Mouse (Mus musculus) hematopoietic stem cell, adult 5-6 weeks (primary cell): Measurements from ENCODE around the gene Myo1a. TPM values are rescaled to one million over a fixed set of nuclear protein-coding genes. Genes with fewer than 3 reads are reported as not detected.

Experiments
- total RNA-seq: library from RNA; stranded (forward); fragments of 172-1452, 232-1000 nt; gene quantifications from 2 replicates; pipeline ENCODE4 v1.2.3, GENCODE M21; 2017

Gene Myo1a
- total RNA-seq, 1 experiment from 2014 or later, result not detected

Other genes with a start within 250 kb of the Myo1a start
- gene Stac3, start 203.5 kb upstream of the Myo1a start, total RNA-seq, result 1.6 TPM in 1 of 2 replicates, not detected in the other
- gene Ndufa4l2, start 190.2 kb upstream of the Myo1a start, total RNA-seq, result not detected in 2 replicates
- 72.9 and 77.9 TPM in 2 replicates for gene Shmt2, start 182.7 kb upstream of the Myo1a start, total RNA-seq
- gene Nxph4, start 170.6 kb upstream of the Myo1a start, total RNA-seq, result 0.31 TPM in 1 of 2 replicates, not detected in the other
- gene Lrp1, start 84.0 kb upstream of the Myo1a start, total RNA-seq, result 1.2 and 8.6 TPM in 2 replicates
- 49.8 and 50.8 TPM in 2 replicates for gene Stat6, start 62.2 kb upstream of the Myo1a start, total RNA-seq
- 41.8 and 43.0 TPM in 2 replicates for gene Nemp1, start 38.3 kb upstream of the Myo1a start, total RNA-seq
- 17.9 and 26.7 TPM in 2 replicates for gene Nab2, start 36.6 kb upstream of the Myo1a start, total RNA-seq
- gene Tac2, start 19.3 kb downstream of the Myo1a start, total RNA-seq, result not detected in 2 replicates
- 5.5 and 6.8 TPM in 2 replicates for gene Zbtb39, start 34.4 kb downstream of the Myo1a start, total RNA-seq
- not detected in 2 replicates for gene Gpr182, start 46.6 kb downstream of the Myo1a start, total RNA-seq
- not detected in 2 replicates for gene Rdh1, start 54.6 kb downstream of the Myo1a start, total RNA-seq
- gene Rdh16f1, start 54.6 kb downstream of the Myo1a start, total RNA-seq, result not detected in 2 replicates
- gene Rdh9, start 71.2 kb downstream of the Myo1a start, total RNA-seq, result 0.20 TPM in 1 of 2 replicates, not detected in the other
- gene Rdh16, start 96.0 kb downstream of the Myo1a start, total RNA-seq, result not detected in 2 replicates
- not detected in 2 replicates for gene Rdh19, start 144.8 kb downstream of the Myo1a start, total RNA-seq
- not detected in 2 replicates for gene Rdh16f2, start 161.3 kb downstream of the Myo1a start, total RNA-seq
- gene Rdh7, start 183.6 kb downstream of the Myo1a start, total RNA-seq, result not detected in 2 replicates
- not detected in 2 replicates for gene Sdr9c7, start 193.3 kb downstream of the Myo1a start, total RNA-seq